In the genomic region with DNA sequence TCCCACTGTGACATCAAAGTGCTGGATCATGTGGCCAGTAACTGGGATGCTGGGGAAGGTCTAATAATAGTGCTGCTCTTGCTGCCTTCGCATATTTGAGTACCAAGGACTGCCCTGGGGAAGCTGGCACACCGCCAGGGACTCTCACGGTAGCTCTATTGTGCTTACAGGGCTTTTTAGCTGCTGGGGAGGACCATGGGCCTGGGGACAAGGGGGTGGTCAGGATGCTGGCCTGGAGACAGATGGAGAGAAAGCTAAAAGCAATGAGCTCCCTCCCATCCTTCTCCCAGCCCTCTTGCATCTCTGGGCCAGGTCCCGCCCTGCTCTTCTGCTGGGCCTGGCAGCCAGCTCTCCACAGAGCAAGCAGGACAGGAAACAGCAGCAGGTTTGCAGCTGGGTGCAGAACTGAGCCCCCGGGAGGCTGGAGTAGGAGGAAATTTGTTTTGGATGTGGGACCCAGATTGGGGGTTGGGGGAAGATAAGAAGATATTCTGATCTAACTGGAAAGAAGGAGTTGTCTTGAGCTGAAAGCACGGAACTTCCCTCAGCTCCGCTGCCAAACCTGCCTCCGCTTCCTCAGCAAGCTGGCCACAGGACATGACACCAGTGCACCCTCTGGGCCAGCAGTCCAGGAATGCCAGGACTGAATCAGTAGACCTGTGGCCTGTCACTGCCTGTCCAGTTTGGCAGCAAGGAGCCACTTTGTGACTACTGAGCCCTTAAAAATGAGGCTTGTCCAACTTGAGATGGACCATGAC, we compare ENCODE assay signal across 8 mouse cellular contexts.
DNase-seq lines count a peak whose midpoint lies in the region; ATAC-seq lines count a peak whose summit lies in the region.

No protein-coding gene starts in this region.

- 59% methylated on average over 8 of the region's 8 CpGs for WGBS in liver, embryonic 11.5 days
- 39% methylated on average over 8 of the region's 8 CpGs for WGBS in heart, embryonic 10.5 days

- peak; percentile 36 for DNase-seq in liver
- DNase-seq in liver, embryonic 11.5 days (ENCODE audit: low spot score): no peak
- DNase-seq in heart, embryonic 10.5 days (ENCODE audit: low spot score): peak; percentile 89
- peak; percentile 78 to 84 for DNase-seq in kidney, postnatal 4 days
- DNase-seq in lung, postnatal 25 days (ENCODE audit: low spot score): peak; percentile 34
- peak; percentile 74 to 77 for DNase-seq in right cerebral cortex, postnatal 10 days (ENCODE audit: low spot score in 2 of 2)
- no peak for DNase-seq in yolk sac, embryonic 10.5 days (ENCODE audit: low spot score)

- H3K27me3 ChIP-seq in liver, embryonic 11.5 days (replicated peaks; ENCODE audit: control insufficient read depth, insufficient read depth, low read length): no peaks in the 10 kb centered on the region
- peaks cover 54% of the 10 kb centered on the region for H3K27me3 ChIP-seq in heart, embryonic 10.5 days (ENCODE audit: insufficient read depth, poor library complexity, severe bottlenecking)

- no peak for ATAC-seq in liver, embryonic 11.5 days (replicated peaks; ENCODE audit: low FRiP score)
- ATAC-seq in erythroid progenitor cell, adult 5-6 weeks (replicated peaks; ENCODE audit: low FRiP score, poor library complexity, severe bottlenecking): 0 out of 2 replicates have a peak, but pooled peaks have one; percentile 19

- no peaks in the 10 kb centered on the region for H3K36me3 ChIP-seq in liver, embryonic 11.5 days (ENCODE audit: control insufficient read depth, insufficient read depth, low read length)
- H3K36me3 ChIP-seq in heart, embryonic 10.5 days: no peaks in the 10 kb centered on the region

- H3K4me1 ChIP-seq in liver, embryonic 11.5 days (replicated peaks; ENCODE audit: control insufficient read depth, insufficient read depth, low read length): no peaks in the 10 kb centered on the region
- H3K4me1 ChIP-seq in heart, embryonic 10.5 days: peaks cover 29% of the 10 kb centered on the region

- no peak overlapping the region for H3K27ac ChIP-seq in liver, embryonic 11.5 days (ENCODE audit: low read depth, low read length)
- H3K27ac ChIP-seq in heart, embryonic 10.5 days: peak overlapping the region; percentile 67

- no peak overlapping the region for H3K4me3 ChIP-seq in liver, embryonic 11.5 days (ENCODE audit: low read depth, low read length)
- H3K4me3 ChIP-seq in heart, embryonic 10.5 days: no peak overlapping the region

- H3K9ac ChIP-seq in liver, embryonic 11.5 days (ENCODE audit: low read depth, low read length): no peak overlapping the region

- no peaks in the 10 kb centered on the region for H3K9me3 ChIP-seq in liver, embryonic 11.5 days (ENCODE audit: control insufficient read depth, low read length)
- no peaks in the 10 kb centered on the region for H3K9me3 ChIP-seq in heart, embryonic 10.5 days

- no peak overlapping the region for H3K4me2 ChIP-seq in liver, embryonic 11.5 days

Comparison
In these comparisons a context has a peak if more than half of its experiments do, and no peak if none do; other contexts are left out.
1. DNase-seq: peak in liver (single experiment), heart, embryonic 10.5 days (single experiment), kidney, postnatal 4 days (2 of 2), lung, postnatal 25 days (single experiment) and right cerebral cortex, postnatal 10 days (2 of 2); none in liver, embryonic 11.5 days (single experiment) and yolk sac, embryonic 10.5 days (single experiment).